Mouse (Mus musculus) intestine, embryonic 14.5 days (tissue): Measurements from ENCODE around the gene Oscp1. TPM values are rescaled to one million over a fixed set of nuclear protein-coding genes. Genes with fewer than 3 reads are reported as not detected.

ENCODE experiments used
- polyA plus RNA-seq: library from polyadenylated mRNA; unstranded; fragments of >200 nt; fragmentation: Nextera tagmentation; extraction: Ambion mirVana; gene quantifications from 2 replicates; pipeline ENCODE4 v1.2.1, GENCODE M21; 2014

The Oscp1 gene
- polyA plus RNA-seq, 1 experiment from 2014 or later = 12.1 TPM

Other genes with a start within 250 kb of the Oscp1 start
- 0.75 and 0.81 TPM in 2 replicates for gene Csf3r, start 34.0 kb upstream of the Oscp1 start, polyA plus RNA-seq
- 148 and 151 TPM in 2 replicates for gene Mrps15, start 11.6 kb upstream of the Oscp1 start, polyA plus RNA-seq
- gene Lsm10, start 38.1 kb downstream of the Oscp1 start, polyA plus RNA-seq = 55.6 and 58.5 TPM in 2 replicates
- 22.5 and 23.8 TPM in 2 replicates for gene Stk40, start 45.4 kb downstream of the Oscp1 start, polyA plus RNA-seq
- gene Eva1b, start 89.2 kb downstream of the Oscp1 start, polyA plus RNA-seq = 61.0 and 63.2 TPM in 2 replicates
- gene Sh3d21, start 104.9 kb downstream of the Oscp1 start, polyA plus RNA-seq = 7.4 and 7.9 TPM in 2 replicates
- 206 TPM in 2 replicates for gene Thrap3, start 144.2 kb downstream of the Oscp1 start, polyA plus RNA-seq
- 37.8 and 38.0 TPM in 2 replicates for gene Map7d1, start 197.8 kb downstream of the Oscp1 start, polyA plus RNA-seq
- 20.5 and 24.6 TPM in 2 replicates for gene Trappc3, start 203.8 kb downstream of the Oscp1 start, polyA plus RNA-seq
- gene Col8a2, start 228.2 kb downstream of the Oscp1 start, polyA plus RNA-seq = 5.3 and 6.7 TPM in 2 replicates